Mouse (Mus musculus) c-Kit-positive CD71-positive TER-119-positive erythroid progenitor cells, embryonic 14.5 days (primary cell): ENCODE measurements at regions not wholly inside any gene's neighbourhood (a gene's known extent, or its start where the extent isn't known, plus 50 kb on each side); places are given as distances from the start of the nearest gene placed in this dataset.
A peak's percentile ranks its signal among the peaks of the same experiment; 100 is the strongest.

Source experiments
- DNase-seq: peaks from one replicate; pipeline ENCODE4 v3.0.0-alpha.2; 2013; ENCODE audit warnings: low spot score

- DNase-seq, result no peak
These were observed 146.7 kb upstream of the Kif2a start for GRCm38 (mm10) chr13:107168599-107169149.

DNA sequence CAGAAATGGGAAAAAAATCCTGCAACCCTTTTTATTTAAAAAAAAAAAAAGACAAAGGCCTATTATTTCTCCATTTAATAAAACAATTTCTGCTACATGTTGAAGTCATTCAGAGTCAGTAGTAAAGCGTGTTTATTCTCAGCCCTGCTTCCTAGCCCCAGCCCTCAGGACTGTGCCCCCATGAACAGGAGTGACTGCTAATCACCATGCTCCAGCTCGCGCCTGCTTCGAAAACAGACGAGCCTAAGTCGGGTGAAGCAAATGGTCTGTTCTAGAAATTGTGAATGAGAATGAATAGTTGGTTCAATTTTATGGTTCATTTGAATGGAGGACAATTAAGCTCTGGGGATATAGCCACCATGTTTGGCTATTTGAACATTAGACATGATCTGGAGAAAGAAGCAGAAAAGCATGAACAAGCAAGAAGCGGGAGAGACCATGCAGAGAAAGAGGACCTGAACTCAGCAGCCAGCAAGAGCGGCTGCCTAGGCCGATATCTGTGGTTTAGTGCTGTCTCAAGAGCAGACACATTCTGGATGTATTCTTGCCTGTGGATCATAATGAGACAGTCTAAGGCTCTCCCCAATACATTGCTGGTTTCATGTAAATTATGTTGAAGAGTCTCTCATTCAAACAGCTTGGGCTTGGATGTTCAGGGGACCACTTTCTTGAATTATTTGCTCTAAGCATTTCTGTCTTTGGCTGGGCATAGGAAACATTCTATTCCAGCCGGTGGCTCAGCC lies 146.1 kb upstream of the Kif2a start:
- no peak for DNase-seq

GRCm38 (mm10) chr13:107151548-107151947 lies 129.6 kb upstream of the Kif2a start:
- DNase-seq, result no peak

GRCm38 (mm10) chr13:107141209-107141608 lies 119.3 kb upstream of the Kif2a start:
- DNase-seq, result no peak

DNA sequence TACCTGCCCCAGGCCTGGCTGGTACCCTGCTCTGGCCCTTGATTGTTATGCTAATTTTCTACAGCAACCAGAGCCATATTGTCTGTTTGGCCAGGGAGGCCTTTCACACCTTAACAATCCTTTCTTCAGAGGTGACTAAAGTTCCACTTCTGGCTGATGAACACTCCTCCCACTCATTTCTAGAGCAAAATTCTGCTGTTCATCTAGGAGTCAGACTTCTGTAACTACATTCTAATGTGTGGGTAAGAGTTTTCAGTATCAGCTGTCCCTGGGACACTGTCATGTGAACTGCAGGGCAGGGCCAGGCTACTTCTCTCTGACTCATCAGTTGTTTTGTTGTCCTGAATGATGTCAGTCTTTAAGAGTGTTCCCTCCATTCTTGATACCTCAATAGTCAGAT lies 112.2 kb upstream of the Kif2a start:
- no peak for DNase-seq

GRCm38 (mm10) chr13:107126636-107127035 lies 104.7 kb upstream of the Kif2a start:
- DNase-seq, result no peak

DNA sequence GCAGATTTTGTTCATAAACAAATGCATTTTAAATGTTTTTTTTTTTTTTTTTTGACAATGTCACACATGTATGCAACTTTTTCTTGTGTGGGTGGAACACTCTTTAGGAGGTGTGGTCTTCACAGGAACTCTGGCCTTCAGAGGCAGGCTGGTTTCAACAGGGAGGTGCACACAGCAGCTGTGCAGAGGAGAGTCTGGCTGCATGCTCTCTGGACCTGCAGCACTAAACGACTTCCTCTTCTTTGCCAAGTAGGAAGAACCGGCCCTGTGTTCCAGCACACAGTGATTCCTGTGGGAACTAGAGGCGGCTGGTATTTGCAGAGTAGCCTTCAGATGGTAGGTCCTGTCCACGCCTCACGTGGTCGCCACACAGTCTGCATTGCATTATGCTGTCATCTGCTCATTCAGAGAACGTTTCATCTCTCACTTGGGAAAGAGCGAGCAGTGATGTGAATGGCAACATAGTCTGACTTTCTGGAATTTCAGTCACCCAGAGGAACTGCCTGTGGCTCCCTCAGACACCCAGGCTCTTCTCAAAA lies 102.3 kb upstream of the Kif2a start:
- DNase-seq, result no peak

GRCm38 (mm10) chr13:107113949-107114690 lies 92.2 kb upstream of the Kif2a start:
- DNase-seq, result peak; percentile 76

DNA sequence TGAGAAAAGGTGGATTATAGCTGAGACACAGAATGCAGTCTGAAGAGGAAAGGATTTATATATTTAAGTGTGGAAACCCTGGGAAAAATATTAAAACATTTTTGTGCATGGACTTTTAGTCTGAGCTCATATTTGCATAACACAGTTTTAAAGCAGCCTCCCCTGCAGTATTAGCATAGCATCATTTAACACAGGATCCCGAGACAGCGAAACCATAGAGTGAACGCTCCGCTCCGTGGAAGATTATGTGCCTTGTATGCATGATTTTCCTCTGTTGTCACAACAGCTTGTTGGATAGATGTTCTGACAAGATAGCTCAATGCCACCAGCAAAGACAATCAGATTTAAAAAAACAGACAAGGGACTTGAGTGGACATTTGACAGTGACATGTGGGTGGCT lies 86.1 kb upstream of the Kif2a start:
- no peak for DNase-seq

DNA sequence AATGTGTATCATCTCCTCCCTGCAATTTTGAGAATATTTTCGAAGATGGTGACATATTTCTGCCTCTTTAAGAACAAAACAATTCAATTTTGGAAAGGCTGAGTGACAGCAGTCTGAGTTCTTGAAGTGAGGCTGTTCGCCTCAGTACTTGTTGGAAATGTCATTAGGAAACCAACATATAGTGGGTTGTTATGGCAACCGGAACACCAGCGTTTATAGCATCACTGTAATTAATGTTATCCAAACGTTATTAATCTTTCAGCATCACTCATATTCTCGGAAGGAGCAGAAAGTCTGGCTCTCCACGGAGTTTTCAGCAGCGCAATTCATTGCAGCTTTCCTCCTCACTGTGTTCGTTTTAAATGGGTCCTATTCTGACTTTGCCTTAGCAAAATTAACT lies 85.6 kb upstream of the Kif2a start:
- DNase-seq, result no peak

DNA sequence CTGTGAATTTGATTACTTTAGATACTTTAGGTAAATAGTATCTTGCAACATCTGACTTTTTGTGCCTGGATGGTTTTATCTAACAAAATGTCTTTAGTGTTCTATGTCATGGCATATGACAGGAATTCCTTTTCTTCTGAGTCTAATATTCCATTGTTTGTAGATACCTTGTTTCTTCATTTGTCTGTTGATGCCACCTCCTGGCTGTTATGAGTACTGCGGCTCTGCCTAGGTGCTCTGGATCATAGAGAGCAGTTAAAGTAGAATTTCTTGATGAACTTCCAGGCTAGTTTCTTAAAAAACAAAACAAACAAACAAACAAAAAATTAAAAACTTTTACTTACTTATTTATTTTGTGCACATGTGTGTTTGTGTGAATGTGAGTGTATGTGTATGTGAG lies 83.6 kb upstream of the Kif2a start:
- peak; percentile 59 for DNase-seq

- DNase-seq, result peak; percentile 94
These were observed 79.7 kb upstream of the Kif2a start for GRCm38 (mm10) chr13:107101598-107101997.

- peak; percentile 98 for DNase-seq
These were observed 79.0 kb upstream of the Kif2a start for GRCm38 (mm10) chr13:107100852-107101325.

DNA sequence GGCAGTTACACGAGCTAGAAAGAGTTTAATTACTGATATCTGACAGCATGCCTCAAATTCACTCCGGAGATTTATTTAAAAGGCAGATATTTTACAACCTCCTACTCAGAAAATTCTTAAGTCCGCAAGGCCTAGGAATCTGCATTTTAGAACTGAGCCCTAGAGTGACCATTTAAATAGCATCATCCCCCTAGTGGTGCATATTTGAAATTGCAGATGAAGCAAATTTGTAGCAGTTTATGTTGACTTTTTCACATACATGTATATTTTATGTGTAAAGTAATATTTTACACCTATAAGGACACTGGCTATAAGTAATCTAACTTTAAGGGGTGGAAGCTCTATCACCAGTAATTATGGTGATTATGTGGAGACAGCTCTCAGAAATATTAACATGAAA lies 78.2 kb upstream of the Kif2a start:
- DNase-seq, result peak; percentile 64

DNA sequence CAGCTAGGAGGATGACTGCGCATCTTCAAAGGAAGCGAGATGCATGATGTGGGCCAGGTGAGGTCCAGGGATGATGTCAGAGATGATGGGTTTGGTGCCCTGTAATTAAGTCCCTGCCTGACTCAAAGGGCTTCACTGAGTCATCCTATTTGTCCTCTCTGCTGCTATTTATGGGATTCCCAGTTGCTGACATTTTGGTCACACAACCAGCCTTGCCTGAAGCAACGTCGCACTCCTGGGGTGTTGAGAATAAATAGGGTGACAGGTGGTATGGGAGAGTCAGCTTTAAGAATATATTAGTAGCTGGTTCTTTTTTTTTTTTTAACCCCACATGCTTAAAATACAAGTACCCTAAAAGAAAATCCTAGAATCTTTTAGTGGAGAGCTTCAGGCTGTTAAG lies 75.1 kb upstream of the Kif2a start:
- no peak for DNase-seq

- DNase-seq, result no peak
These were observed 73.2 kb upstream of the Kif2a start for GRCm38 (mm10) chr13:107094976-107095716.

- no peak for DNase-seq
These were observed 72.6 kb upstream of the Kif2a start for GRCm38 (mm10) chr13:107094487-107094886.

DNA sequence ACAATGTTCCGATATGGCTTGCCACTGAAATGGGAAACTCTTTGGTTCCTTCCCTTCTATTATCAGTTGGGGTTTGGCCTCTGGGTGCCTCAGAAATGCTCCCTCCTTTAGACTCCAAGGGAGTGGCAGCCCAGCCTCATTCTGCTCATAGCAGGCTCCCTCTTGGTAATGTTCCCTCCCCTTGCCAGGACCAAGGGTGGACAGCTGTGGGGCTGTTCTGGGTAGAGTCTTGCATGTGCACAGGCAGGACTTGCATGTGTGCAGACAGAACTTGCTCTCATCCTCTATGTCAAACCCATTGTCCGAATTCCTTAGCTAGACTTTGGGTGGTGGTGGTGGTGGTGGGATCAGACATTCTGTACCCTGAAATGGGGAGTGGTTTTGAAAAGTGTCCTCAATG lies 71.8 kb upstream of the Kif2a start:
- DNase-seq, result no peak

DNA sequence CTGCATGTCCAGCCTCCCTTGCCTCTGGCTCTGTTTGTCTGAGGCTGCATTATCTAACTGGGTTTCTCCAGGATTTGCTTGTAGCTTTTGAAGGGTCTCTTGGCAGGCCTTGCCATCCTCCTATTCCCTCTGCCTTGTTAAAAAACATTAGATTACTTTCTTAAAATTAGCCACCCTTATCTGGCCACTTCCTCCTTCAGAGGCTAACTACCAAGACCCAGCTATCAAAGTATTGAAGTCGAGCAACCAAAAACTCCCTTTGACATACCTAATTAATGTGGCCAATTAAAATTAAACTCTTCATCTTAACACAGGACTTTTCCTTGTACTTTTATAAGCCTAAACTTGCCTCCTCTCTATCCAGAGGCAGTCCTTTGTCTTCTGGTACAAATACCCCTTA lies 66.3 kb upstream of the Kif2a start:
- no peak for DNase-seq

DNA sequence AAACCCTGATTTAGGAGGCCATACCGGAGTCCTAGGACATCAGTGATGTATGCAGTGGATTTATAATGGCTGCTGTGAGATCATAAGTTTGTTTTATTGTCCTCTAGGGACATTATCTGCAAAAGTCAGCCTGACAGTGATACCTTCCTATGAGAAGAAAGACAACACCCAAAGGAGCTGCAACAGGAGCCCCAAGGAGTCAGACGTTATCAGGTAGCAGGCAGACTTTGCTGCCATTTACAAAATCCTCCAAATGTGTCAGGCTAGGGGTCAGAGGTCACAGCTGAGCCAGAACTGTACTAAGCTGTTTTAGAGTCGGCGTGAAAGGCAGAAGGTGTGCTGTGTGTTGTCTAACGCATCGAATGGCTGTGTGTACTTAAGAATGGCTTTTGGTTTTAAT lies 65.4 kb upstream of the Kif2a start:
- DNase-seq, result peak; percentile 64

GRCm38 (mm10) chr13:107078085-107078484 lies 56.2 kb upstream of the Kif2a start:
- no peak for DNase-seq

- peak; percentile 70 for DNase-seq
These were observed 53.0 kb upstream of the Kif2a start for GRCm38 (mm10) chr13:107074917-107075316.
